8 mouse cellular contexts compared by ENCODE assay signal in the genomic region with DNA sequence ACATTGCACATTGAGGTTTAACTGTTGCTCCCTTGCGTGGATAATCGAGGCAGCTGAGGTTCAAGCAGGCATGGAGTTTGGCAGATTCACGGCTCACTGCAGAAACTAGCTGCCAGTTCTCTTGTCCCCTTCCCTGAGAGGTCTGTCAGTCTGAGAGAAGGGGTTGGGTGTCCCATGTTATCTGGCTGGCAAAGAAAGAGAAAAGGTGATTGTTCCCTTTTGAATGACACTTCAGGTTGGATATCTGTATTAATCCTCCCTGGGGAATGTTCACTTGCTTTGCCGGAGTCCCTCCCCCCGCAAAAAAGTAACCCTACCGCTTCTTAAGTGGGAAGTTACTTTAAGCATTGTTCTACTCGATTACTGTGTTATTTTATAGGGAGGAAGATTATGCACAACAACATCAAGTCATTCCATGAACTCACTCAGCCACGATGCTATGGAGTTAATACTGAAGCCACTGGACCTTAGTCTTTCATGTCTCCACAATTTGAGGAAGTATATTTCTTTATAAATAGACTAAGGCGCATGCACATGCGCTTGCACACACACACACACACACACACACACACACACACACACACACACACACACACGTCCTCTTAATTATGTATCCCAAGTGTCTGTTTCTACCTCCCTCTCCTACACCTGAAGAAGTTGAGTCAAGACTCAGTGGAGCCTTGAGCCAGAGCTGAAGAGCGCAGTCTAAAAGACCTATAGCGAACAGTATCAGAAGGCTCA. TPM values are rescaled to one million over a fixed set of nuclear protein-coding genes. Genes with fewer than 3 reads are reported as not detected.
DNase-seq lines count a peak whose midpoint lies in the region; ATAC-seq and TF ChIP-seq lines count a peak whose summit lies in the region.

A gene (minus strand): TSS at position 151 of the 741 bp plus-strand sequence.

- no peaks in the 10 kb centered on the region for H3K9me3 ChIP-seq in neural tube, embryonic 11.5 days (ENCODE audit: control insufficient read depth, low read length)
- H3K9me3 ChIP-seq in limb, embryonic 12.5 days, result no peaks in the 10 kb centered on the region

- H3K4me1 ChIP-seq in neural tube, embryonic 11.5 days (ENCODE audit: control insufficient read depth, insufficient read depth, low read length), result no peaks in the 10 kb centered on the region; the same call in none of the 2 replicates
- no peaks in the 10 kb centered on the region; the same call in 1 of the 2 replicates for H3K4me1 ChIP-seq in embryonic fibroblast, embryonic 13.5 days (ENCODE audit: control insufficient read depth, insufficient read depth, low read length)
- peaks cover 9% of the 10 kb centered on the region; the same call in 1 of the 2 replicates for H3K4me1 ChIP-seq in limb, embryonic 12.5 days (replicated peaks)

- H3K36me3 ChIP-seq in neural tube, embryonic 11.5 days (ENCODE audit: control insufficient read depth, insufficient read depth, low read length), result no peaks in the 10 kb centered on the region
- H3K36me3 ChIP-seq in limb, embryonic 12.5 days, result no peaks in the 10 kb centered on the region
- H3K36me3 ChIP-seq in splenic B cell, adult 2 months (ENCODE audit: control insufficient read depth, insufficient read depth, low read length, poor library complexity, severe bottlenecking), result no peaks in the 10 kb centered on the region

- H3K27me3 ChIP-seq in neural tube, embryonic 11.5 days (ENCODE audit: control insufficient read depth, insufficient read depth, low read length), result peaks cover 4% of the 10 kb centered on the region
- H3K27me3 ChIP-seq in limb, embryonic 12.5 days, result peaks cover 35% of the 10 kb centered on the region
- no peaks in the 10 kb centered on the region; the same call in 1 of the 2 replicates for H3K27me3 ChIP-seq in splenic B cell, adult 2 months (ENCODE audit: control insufficient read depth, insufficient read depth, low read length, poor library complexity, severe bottlenecking)

- no peak within 1 kb of the TSS for H3K27ac ChIP-seq in neural tube, embryonic 11.5 days (ENCODE audit: low read depth, low read length)
- no peak within 1 kb of the TSS for H3K27ac ChIP-seq in embryonic fibroblast, embryonic 13.5 days (ENCODE audit: insufficient read depth, low read length)
- H3K27ac ChIP-seq in limb, embryonic 12.5 days, result no peak within 1 kb of the TSS

- ATAC-seq in neural tube, embryonic 11.5 days (ENCODE audit: insufficient read depth, low FRiP score, low TSS enrichment), result no peak
- ATAC-seq in limb, embryonic 12.5 days (ENCODE audit: insufficient number of reproducible peaks, insufficient read depth, low FRiP score, low TSS enrichment, low read depth), result no peak
- no peak for ATAC-seq in cerebellum, adult (ENCODE audit: insufficient number of reproducible peaks, low FRiP score, low TSS enrichment)

- 64% methylated on average over 13 of the region's 13 CpGs for WGBS in neural tube, embryonic 11.5 days
- 53% methylated on average over 13 of the region's 13 CpGs for WGBS in limb, embryonic 12.5 days

- H3K9ac ChIP-seq in neural tube, embryonic 11.5 days (ENCODE audit: low read length), result peak within 1 kb of the TSS; percentile 5
- H3K9ac ChIP-seq in limb, embryonic 12.5 days (replicated peaks), result peak within 1 kb of the TSS; percentile 40

- peak within 1 kb of the TSS; percentile 74 for H3K4me2 ChIP-seq in neural tube, embryonic 11.5 days (ENCODE audit: low read depth)
- H3K4me2 ChIP-seq in limb, embryonic 12.5 days, result peak within 1 kb of the TSS; percentile 83

- no peak for DNase-seq in neural tube, embryonic 11.5 days (ENCODE audit: low spot score)
- DNase-seq in neural tube, embryonic 10.5 days (ENCODE audit: extremely low spot score, low spot score), result no peak
- DNase-seq in splenic B cell, adult 2 months (ENCODE audit: low read depth, low spot score), result peak; percentile 40
- DNase-seq in left cerebral cortex, adult 11 months (ENCODE audit: low spot score), result no peak
- DNase-seq in thymus, postnatal 25 days, result no peak

- no peak for TF ChIP-seq POLR2A in embryonic fibroblast, embryonic 13.5 days (IDR thresholded peaks at IDR 0.05; ENCODE audit: low read depth, low read length)

- no peak for TF ChIP-seq CTCF in embryonic fibroblast, embryonic 13.5 days (IDR thresholded peaks at IDR 0.05; ENCODE audit: borderline replicate concordance, insufficient read depth, low read length)

- peak within 1 kb of the TSS; percentile 31 for H3K4me3 ChIP-seq in neural tube, embryonic 11.5 days (ENCODE audit: low read depth, low read length)
- H3K4me3 ChIP-seq in embryonic fibroblast, embryonic 13.5 days (ENCODE audit: insufficient read depth, low read length), result peak within 1 kb of the TSS; percentile 22; the same call in 1 of the 2 replicates
- peak within 1 kb of the TSS; percentile 40 for H3K4me3 ChIP-seq in limb, embryonic 12.5 days (replicated peaks)

RNA-seq across cellular contexts. Expression of the gene that starts here (rescaled TPM):
- polyA plus RNA-seq in neural tube, embryonic 11.5 days (2014; fragmentation: Nextera tagmentation; extraction: Ambion mirVana), result 0.80 and 1.4 TPM in 2 replicates
- 0.27 and 0.90 TPM in 2 replicates for polyA plus RNA-seq in embryonic fibroblast, embryonic 13.5 days (2011; ENCODE audit: insufficient read length, low read depth, missing spikeins)
- polyA plus RNA-seq in limb, embryonic 12.5 days (2016; fragmentation: Nextera tagmentation; extraction: Ambion mirVana), result 0.31 and 0.58 TPM in 2 replicates
